Mouse (Mus musculus) midbrain, postnatal 0 days (tissue): ENCODE results near the gene Slco2a1. TPM values are rescaled to one million over a fixed set of nuclear protein-coding genes. Genes with fewer than 3 reads are reported as not detected.

Experiments
- ATAC-seq: fragments of 200-750 bp; cut with Nextera tagmentation; 2 replicates; pipeline ENCODE4 v1.8.0; 2017; ENCODE audit warnings: moderate number of reproducible peaks, mild to moderate bottlenecking, moderate TSS enrichment, moderate library complexity; ENCODE audit not compliant: low FRiP score
- DNase-seq: peaks from one replicate; pipeline ENCODE4 v3.0.0-alpha.2; 2015; ENCODE audit warnings: low spot score
- H3K27ac ChIP-seq: fragments of 300-500 bp; sonication (generic); 2 replicates; pipeline ENCODE4 v1.5.1; 2014; ENCODE audit warnings: low read depth, mild to moderate bottlenecking, low read length, mixed read lengths
- H3K27me3 ChIP-seq: fragments of 300-500 bp; sonication (generic); 2 replicates; pipeline ENCODE4 v1.6.1; 2014; ENCODE audit warnings: low read length, control low read depth, mixed read lengths; ENCODE audit not compliant: insufficient read depth
- H3K36me3 ChIP-seq: fragments of 300-500 bp; sonication (generic); 2 replicates; pipeline ENCODE4 v1.6.1; 2014; ENCODE audit warnings: low read length, control low read depth, mixed read lengths; ENCODE audit not compliant: insufficient read depth
- H3K4me1 ChIP-seq: fragments of 300-500 bp; sonication (generic); 2 replicates; pipeline ENCODE4 v1.6.1; 2014; ENCODE audit warnings: mild to moderate bottlenecking, control low read depth, antibody characterized with exemption, low read length, mixed read lengths; ENCODE audit not compliant: insufficient read depth
- H3K4me2 ChIP-seq: fragments of 300-500 bp; sonication (generic); 2 replicates; pipeline ENCODE4 v1.6.1; 2014; ENCODE audit warnings: low read depth, mild to moderate bottlenecking, low read length, mixed read lengths; ENCODE audit not compliant: poor library complexity, severe bottlenecking
- H3K4me3 ChIP-seq: fragments of 300-500 bp; sonication (generic); 2 replicates; pipeline ENCODE4 v1.5.1; 2014; ENCODE audit warnings: low read depth, mild to moderate bottlenecking, low read length, moderate library complexity
- H3K9ac ChIP-seq: fragments of 300-500 bp; sonication (generic); replicated peaks from 2 replicates; pipeline ENCODE4 v1.6.1; 2014; ENCODE audit warnings: mild to moderate bottlenecking, low read length, moderate library complexity, mixed read lengths; ENCODE audit not compliant: poor library complexity, severe bottlenecking
- H3K9me3 ChIP-seq: fragments of 300-500 bp; sonication (generic); 2 replicates; pipeline ENCODE4 v1.6.1; 2016; ENCODE audit warnings: low read length, control low read depth
- CTCF ChIP-seq: IDR thresholded peaks from 2 replicates; pipeline ENCODE4 v1.5.1; 2016; ENCODE audit warnings: antibody characterized with exemption, mild to moderate bottlenecking
- WGBS: fragments of 180-500 bp; shearing (Covaris S2); extraction: QIAGEN DNeasy Blood & Tissue Kit; methylation state at CpG from one replicate; pipeline ENCODE4 v1.1.7; 2014; 5-methylcytosine and 5-hydroxymethylcytosine counted together
- polyA plus RNA-seq: library from polyadenylated mRNA; unstranded; fragments of >200 nt; fragmentation: Nextera tagmentation; extraction: Ambion mirVana; gene quantifications from 2 replicates; pipeline ENCODE4 v1.2.1, GENCODE M21; 2015
- total RNA-seq: library from RNA; depleted of rRNA; stranded (reverse); fragments of >200 nt; gene quantifications from 2 replicates; pipeline ENCODE4 v1.2.3, GENCODE M21; 2014; rRNA removed

Gene Slco2a1
- total and polyA plus RNA-seq, 2 experiments from 2014 or later: 4.2 to 9.3 TPM

DNA sequence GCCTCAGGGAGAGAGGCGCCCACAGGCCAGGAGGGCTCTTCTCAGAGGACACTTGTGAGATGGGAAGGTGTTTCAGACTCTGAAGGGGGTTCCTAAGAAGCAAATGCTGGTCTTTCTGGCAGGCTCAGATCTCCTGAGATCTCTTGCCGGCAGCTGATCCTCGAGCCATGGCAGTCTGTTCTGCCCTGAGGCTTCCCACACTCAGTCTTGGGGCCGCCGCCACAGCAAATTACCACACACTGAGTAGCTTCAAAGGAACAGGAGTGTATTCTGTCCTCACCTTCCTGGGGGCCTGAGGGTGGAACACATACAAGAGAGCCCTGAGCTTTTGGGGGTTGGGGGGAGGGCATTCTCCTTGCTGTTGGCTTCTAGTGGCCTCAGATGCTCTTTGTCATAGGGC, 156.8 kb downstream of the Slco2a1 start:
- peaks cover 20% of the 10 kb centered on the region; the same call in 1 of the 2 replicates for H3K36me3 ChIP-seq
- no peaks in the 10 kb centered on the region for H3K27me3 ChIP-seq
- 34% methylated on average over 5 of the region's 5 CpGs for WGBS
- H3K27ac ChIP-seq: peak overlapping the region; percentile 43
- H3K4me2 ChIP-seq: no peak overlapping the region
- no peak overlapping the region for H3K4me3 ChIP-seq
- H3K4me1 ChIP-seq: peaks cover 21% of the 10 kb centered on the region
- no peak for TF ChIP-seq CTCF
- ATAC-seq (no peak), DNase-seq (peak; percentile 47)
- H3K9me3 ChIP-seq: no peaks in the 10 kb centered on the region
- H3K9ac ChIP-seq: 0 out of 2 replicates have a peak overlapping the region, but pooled peaks have one; percentile 1

Other genes with a start within 250 kb of the Slco2a1 start
- gene Ryk, start 153.8 kb upstream of the Slco2a1 start, total RNA-seq: 39.2 and 43.0 TPM in 2 replicates
- 7.9 and 9.5 TPM in 2 replicates for gene Ryk, start 153.8 kb upstream of the Slco2a1 start, polyA plus RNA-seq
- gene Rab6b, start 123.1 kb downstream of the Slco2a1 start, total RNA-seq: 228 and 249 TPM in 2 replicates
- 157 and 162 TPM in 2 replicates for gene Rab6b, start 123.1 kb downstream of the Slco2a1 start, polyA plus RNA-seq
- gene Srprb, start 213.4 kb downstream of the Slco2a1 start, total RNA-seq: 50.7 and 52.5 TPM in 2 replicates
- 44.5 and 49.7 TPM in 2 replicates for gene Srprb, start 213.4 kb downstream of the Slco2a1 start, polyA plus RNA-seq
- 3.0 TPM in 1 of 2 replicates, not detected in the other for gene Gm20425, start 241.6 kb downstream of the Slco2a1 start, total RNA-seq
- gene Gm20425, start 241.6 kb downstream of the Slco2a1 start, polyA plus RNA-seq: 2.1 and 4.5 TPM in 2 replicates
- gene Trf, start 241.7 kb downstream of the Slco2a1 start, total RNA-seq: 14.2 and 29.9 TPM in 2 replicates
- 22.5 and 22.7 TPM in 2 replicates for gene Trf, start 241.7 kb downstream of the Slco2a1 start, polyA plus RNA-seq